Mouse (Mus musculus) right cerebral cortex, postnatal 36 days (tissue): ENCODE measurements around the gene Slc17a9.
A peak's percentile ranks its signal among the peaks of the same experiment; 100 is the strongest.
"Not testable (repeated sequence)": the region's sequence is repeated elsewhere in the genome, so short reads cannot be mapped to it uniquely, and the experiment has no call there.

Experiments
- DNase-seq, 2 experiments: peaks; one replicate each; pipeline ENCODE4 v3.0.0; 2022; ENCODE audit warnings: low spot score in 2 of 2, mixed read lengths in 1 of 2

Gene Slc17a9

GRCm38 (mm10) chr2:180710276-180711155 lies 14.5 kb upstream of the Slc17a9 start:
- DNase-seq: no peak

- no peak for DNase-seq
Measured at GRCm38 (mm10) chr2:180711527-180711926, 13.5 kb upstream of the Slc17a9 start.

GRCm38 (mm10) chr2:180712037-180712689 lies 12.9 kb upstream of the Slc17a9 start:
- DNase-seq: no peak

GRCm38 (mm10) chr2:180722748-180723147 lies 2.3 kb upstream of the Slc17a9 start:
- not testable (repeated sequence) for DNase-seq

GRCm38 (mm10) chr2:180723865-180724264 lies 1.2 kb upstream of the Slc17a9 start:
- DNase-seq: no peak

GRCm38 (mm10) chr2:180725414-180725778 lies 333 bp downstream of the Slc17a9 start:
- no peak for DNase-seq

- no peak for DNase-seq
Measured at GRCm38 (mm10) chr2:180725856-180726629, 980 bp downstream of the Slc17a9 start.

- no peak for DNase-seq
Measured at GRCm38 (mm10) chr2:180726658-180727442, 1.8 kb downstream of the Slc17a9 start.

GRCm38 (mm10) chr2:180727613-180728021 lies 2.6 kb downstream of the Slc17a9 start:
- no peak for DNase-seq

- no peak for DNase-seq
Measured at GRCm38 (mm10) chr2:180731036-180731435, 6.0 kb downstream of the Slc17a9 start.

- no peak for DNase-seq
Measured at GRCm38 (mm10) chr2:180731984-180732383, 6.9 kb downstream of the Slc17a9 start.

GRCm38 (mm10) chr2:180735232-180735631 lies 10.2 kb downstream of the Slc17a9 start:
- DNase-seq: no peak

- DNase-seq: no peak
Measured at GRCm38 (mm10) chr2:180737984-180738383, 12.9 kb downstream of the Slc17a9 start.

GRCm38 (mm10) chr2:180740349-180740748 lies 15.3 kb downstream of the Slc17a9 start:
- DNase-seq: no peak

- DNase-seq: no peak
Measured at GRCm38 (mm10) chr2:180741421-180741820, 16.4 kb downstream of the Slc17a9 start.

GRCm38 (mm10) chr2:180742820-180743219 lies 17.8 kb downstream of the Slc17a9 start:
- no peak for DNase-seq

- DNase-seq: no peak
Measured at GRCm38 (mm10) chr2:180743321-180743720, 18.3 kb downstream of the Slc17a9 start.

- peak; percentile 70 to 77 for DNase-seq
Measured at GRCm38 (mm10) chr2:180745248-180745927, 20.3 kb downstream of the Slc17a9 start.

GRCm38 (mm10) chr2:180746569-180747192 lies 21.6 kb downstream of the Slc17a9 start:
- DNase-seq: no peak

GRCm38 (mm10) chr2:180748904-180749303 lies 23.8 kb downstream of the Slc17a9 start:
- no peak for DNase-seq
